Mouse (Mus musculus) splenic B cell, adult 2 months (primary cell): Measurements from ENCODE around the gene Kcnh8.

Experiments
- DNase-seq: peaks from one replicate; pipeline ENCODE4 v3.0.0-alpha.2; 2011; ENCODE audit warnings: low read depth, low spot score
- H3K27me3 ChIP-seq: 2 replicates; pipeline ENCODE4 v1.6.1; 2012; ENCODE audit warnings: mild to moderate bottlenecking, low read length, moderate library complexity, mixed read lengths; ENCODE audit not compliant: control insufficient read depth, poor library complexity, insufficient read depth, severe bottlenecking
- H3K36me3 ChIP-seq: 2 replicates; pipeline ENCODE4 v1.6.1; 2012; ENCODE audit warnings: mild to moderate bottlenecking, low read length, moderate library complexity, mixed read lengths; ENCODE audit not compliant: control insufficient read depth, poor library complexity, insufficient read depth, severe bottlenecking

The Kcnh8 gene

GRCm38 (mm10) chr17:52712319-52712718 lies 109.8 kb downstream of the Kcnh8 start:
- Histone ChIP-seq H3K36me3 (no peaks in the 10 kb centered on the region), H3K27me3 (no peaks in the 10 kb centered on the region)
- no peak for DNase-seq

GRCm38 (mm10) chr17:52722214-52722613 lies 119.7 kb downstream of the Kcnh8 start:
- DNase-seq, result no peak
- Histone ChIP-seq H3K27me3 (no peaks in the 10 kb centered on the region), H3K36me3 (no peaks in the 10 kb centered on the region)

- H3K27me3 ChIP-seq, result no peaks in the 10 kb centered on the region
- DNase-seq, result no peak
- H3K36me3 ChIP-seq, result no peaks in the 10 kb centered on the region
These were observed 126.3 kb downstream of the Kcnh8 start for GRCm38 (mm10) chr17:52728806-52729205.

- no peaks in the 10 kb centered on the region for H3K27me3 ChIP-seq
- no peak for DNase-seq
- no peaks in the 10 kb centered on the region for H3K36me3 ChIP-seq
These were observed 135.9 kb downstream of the Kcnh8 start for GRCm38 (mm10) chr17:52738436-52738835.

- no peaks in the 10 kb centered on the region for H3K36me3 ChIP-seq
- no peak for DNase-seq
- no peaks in the 10 kb centered on the region for H3K27me3 ChIP-seq
These were observed 185.6 kb downstream of the Kcnh8 start for GRCm38 (mm10) chr17:52788151-52788550.

GRCm38 (mm10) chr17:52804463-52804862 lies 202.0 kb downstream of the Kcnh8 start:
- no peak for DNase-seq
- Histone ChIP-seq H3K27me3 (no peaks in the 10 kb centered on the region), H3K36me3 (no peaks in the 10 kb centered on the region)

GRCm38 (mm10) chr17:52810773-52811172 lies 208.3 kb downstream of the Kcnh8 start:
- no peak for DNase-seq
- Histone ChIP-seq H3K27me3 (no peaks in the 10 kb centered on the region), H3K36me3 (no peaks in the 10 kb centered on the region)

- Histone ChIP-seq H3K36me3 (no peaks in the 10 kb centered on the region), H3K27me3 (no peaks in the 10 kb centered on the region)
- no peak for DNase-seq
These were observed 216.5 kb downstream of the Kcnh8 start for GRCm38 (mm10) chr17:52819007-52819406.

GRCm38 (mm10) chr17:52829678-52830077 lies 227.2 kb downstream of the Kcnh8 start:
- H3K27me3 ChIP-seq, result 0 out of 2 replicates have a peak, but pooled peaks cover 2% of the 10 kb centered on the region
- H3K36me3 ChIP-seq, result no peaks in the 10 kb centered on the region

GRCm38 (mm10) chr17:52873195-52873594 lies 270.7 kb downstream of the Kcnh8 start:
- H3K27me3 ChIP-seq, result no peaks in the 10 kb centered on the region
- no peaks in the 10 kb centered on the region for H3K36me3 ChIP-seq
- DNase-seq, result no peak

More at GRCm38 (mm10) chr17:52829678-52830077, 227.2 kb downstream of the Kcnh8 start:
- no peak for DNase-seq

- Histone ChIP-seq H3K36me3 (no peaks in the 10 kb centered on the region), H3K27me3 (no peaks in the 10 kb centered on the region)
- no peak for DNase-seq
These were observed 276.5 kb downstream of the Kcnh8 start for GRCm38 (mm10) chr17:52878964-52879363.

GRCm38 (mm10) chr17:52880051-52880450 lies 277.5 kb downstream of the Kcnh8 start:
- DNase-seq, result no peak
- no peaks in the 10 kb centered on the region for H3K27me3 ChIP-seq

GRCm38 (mm10) chr17:52885210-52885609 lies 282.7 kb downstream of the Kcnh8 start:
- Histone ChIP-seq H3K36me3 (no peaks in the 10 kb centered on the region), H3K27me3 (no peaks in the 10 kb centered on the region)
- DNase-seq, result no peak

More at GRCm38 (mm10) chr17:52880051-52880450, 277.5 kb downstream of the Kcnh8 start:
- no peaks in the 10 kb centered on the region for H3K36me3 ChIP-seq

GRCm38 (mm10) chr17:52920519-52921106 lies 318.1 kb downstream of the Kcnh8 start:
- DNase-seq, result no peak
- Histone ChIP-seq H3K36me3 (no peaks in the 10 kb centered on the region), H3K27me3 (no peaks in the 10 kb centered on the region)

GRCm38 (mm10) chr17:52943966-52944365 lies 341.5 kb downstream of the Kcnh8 start:
- Histone ChIP-seq H3K27me3 (no peaks in the 10 kb centered on the region), H3K36me3 (no peaks in the 10 kb centered on the region)
- DNase-seq, result no peak

GRCm38 (mm10) chr17:52972735-52973134 lies 370.2 kb downstream of the Kcnh8 start:
- DNase-seq, result no peak
- no peaks in the 10 kb centered on the region for H3K36me3 ChIP-seq
- H3K27me3 ChIP-seq, result no peaks in the 10 kb centered on the region
